Mouse (Mus musculus) midbrain, postnatal 0 days (tissue): ENCODE results near the gene Mea1. TPM values are rescaled to one million over a fixed set of nuclear protein-coding genes. Genes with fewer than 3 reads are reported as not detected.

Source experiments
- ATAC-seq: fragments of 200-750 bp; cut with Nextera tagmentation; 2 replicates; pipeline ENCODE4 v1.8.0; 2017; ENCODE audit warnings: moderate number of reproducible peaks, mild to moderate bottlenecking, moderate TSS enrichment, moderate library complexity; ENCODE audit not compliant: low FRiP score
- DNase-seq: peaks from one replicate; pipeline ENCODE4 v3.0.0-alpha.2; 2015; ENCODE audit warnings: low spot score
- H3K27ac ChIP-seq: fragments of 300-500 bp; sonication (generic); 2 replicates; pipeline ENCODE4 v1.5.1; 2014; ENCODE audit warnings: low read depth, mild to moderate bottlenecking, low read length, mixed read lengths
- H3K27me3 ChIP-seq: fragments of 300-500 bp; sonication (generic); 2 replicates; pipeline ENCODE4 v1.6.1; 2014; ENCODE audit warnings: low read length, control low read depth, mixed read lengths; ENCODE audit not compliant: insufficient read depth
- H3K36me3 ChIP-seq: fragments of 300-500 bp; sonication (generic); 2 replicates; pipeline ENCODE4 v1.6.1; 2014; ENCODE audit warnings: low read length, control low read depth, mixed read lengths; ENCODE audit not compliant: insufficient read depth
- H3K4me1 ChIP-seq: fragments of 300-500 bp; sonication (generic); 2 replicates; pipeline ENCODE4 v1.6.1; 2014; ENCODE audit warnings: mild to moderate bottlenecking, control low read depth, antibody characterized with exemption, low read length, mixed read lengths; ENCODE audit not compliant: insufficient read depth
- H3K4me2 ChIP-seq: fragments of 300-500 bp; sonication (generic); 2 replicates; pipeline ENCODE4 v1.6.1; 2014; ENCODE audit warnings: low read depth, mild to moderate bottlenecking, low read length, mixed read lengths; ENCODE audit not compliant: poor library complexity, severe bottlenecking
- H3K4me3 ChIP-seq: fragments of 300-500 bp; sonication (generic); 2 replicates; pipeline ENCODE4 v1.5.1; 2014; ENCODE audit warnings: low read depth, mild to moderate bottlenecking, low read length, moderate library complexity
- H3K9ac ChIP-seq: fragments of 300-500 bp; sonication (generic); replicated peaks from 2 replicates; pipeline ENCODE4 v1.6.1; 2014; ENCODE audit warnings: mild to moderate bottlenecking, low read length, moderate library complexity, mixed read lengths; ENCODE audit not compliant: poor library complexity, severe bottlenecking
- H3K9me3 ChIP-seq: fragments of 300-500 bp; sonication (generic); 2 replicates; pipeline ENCODE4 v1.6.1; 2016; ENCODE audit warnings: low read length, control low read depth
- CTCF ChIP-seq: IDR thresholded peaks from 2 replicates; pipeline ENCODE4 v1.5.1; 2016; ENCODE audit warnings: antibody characterized with exemption, mild to moderate bottlenecking
- whole genome bisulfite sequencing: fragments of 180-500 bp; shearing (Covaris S2); extraction: QIAGEN DNeasy Blood & Tissue Kit; methylation state at CpG from one replicate; pipeline ENCODE4 v1.1.7; 2014; 5-methylcytosine and 5-hydroxymethylcytosine counted together
- polyA plus RNA-seq: library from polyadenylated mRNA; unstranded; fragments of >200 nt; fragmentation: Nextera tagmentation; extraction: Ambion mirVana; gene quantifications from 2 replicates; pipeline ENCODE4 v1.2.1, GENCODE M21; 2015
- total RNA-seq: library from RNA; depleted of rRNA; stranded (reverse); fragments of >200 nt; gene quantifications from 2 replicates; pipeline ENCODE4 v1.2.3, GENCODE M21; 2014

Mea1 gene
- total and polyA plus RNA-seq, 2 experiments from 2014 or later, result 171 to 314 TPM

- TF ChIP-seq CTCF, result 0 out of 2 replicates have a peak, but pooled peaks have one; percentile 1
- H3K4me2 ChIP-seq, result peak overlapping the region; percentile 91
- no peaks in the 10 kb centered on the region for H3K9me3 ChIP-seq
- H3K4me1 ChIP-seq, result peaks cover 15% of the 10 kb centered on the region; the same call in 1 of the 2 replicates
- H3K27me3 ChIP-seq, result no peaks in the 10 kb centered on the region
- peak overlapping the region; percentile 83 for H3K27ac ChIP-seq
- H3K4me3 ChIP-seq, result peak overlapping the region; percentile 91
- no peak for DNase-seq
- H3K36me3 ChIP-seq, result peaks cover 51% of the 10 kb centered on the region
- H3K9ac ChIP-seq, result peak overlapping the region; percentile 74
- 25% methylated on average over 12 of the region's 12 CpGs for WGBS
- no peak for ATAC-seq
Measured at GRCm38 (mm10) chr17:46681466-46682118, 3.0 kb downstream of the Mea1 start.

- Histone ChIP-seq H3K4me2 (no peak overlapping the region), H3K4me3 (no peak overlapping the region), H3K9me3 (no peaks in the 10 kb centered on the region), H3K36me3 (peaks cover 44% of the 10 kb centered on the region), H3K4me1 (peaks cover 15% of the 10 kb centered on the region; the same call in 1 of the 2 replicates), H3K9ac (no peak overlapping the region), H3K27ac (no peak overlapping the region), H3K27me3 (no peaks in the 10 kb centered on the region)
- 76% methylated on average over 16 of the region's 16 CpGs for WGBS
- no peak for DNase-seq
- no peak for TF ChIP-seq CTCF
- ATAC-seq, result no peak
Measured at GRCm38 (mm10) chr17:46682654-46683389, 4.2 kb downstream of the Mea1 start.

GRCm38 (mm10) chr17:46685913-46686312 lies 7.3 kb downstream of the Mea1 start:
- H3K9me3 ChIP-seq, result no peaks in the 10 kb centered on the region
- no peak overlapping the region for H3K9ac ChIP-seq
- ATAC-seq (no peak), DNase-seq (no peak)
- H3K4me2 ChIP-seq, result no peak overlapping the region
- H3K4me3 ChIP-seq, result no peak overlapping the region
- H3K27me3 ChIP-seq, result no peaks in the 10 kb centered on the region
- 97% methylated on average over 6 of the region's 6 CpGs for WGBS
- peaks cover 41% of the 10 kb centered on the region for H3K36me3 ChIP-seq
- TF ChIP-seq CTCF, result no peak
- peaks cover 4% of the 10 kb centered on the region; the same call in 1 of the 2 replicates for H3K4me1 ChIP-seq
- H3K27ac ChIP-seq, result no peak overlapping the region

GRCm38 (mm10) chr17:46690665-46691064 lies 12.1 kb downstream of the Mea1 start:
- H3K4me3 ChIP-seq, result no peak overlapping the region
- H3K27ac ChIP-seq, result no peak overlapping the region
- no peak overlapping the region for H3K4me2 ChIP-seq
- peaks cover 14% of the 10 kb centered on the region for H3K36me3 ChIP-seq
- TF ChIP-seq CTCF, result no peak
- no peaks in the 10 kb centered on the region for H3K27me3 ChIP-seq
- DNase-seq (no peak), ATAC-seq (no peak)
- H3K9ac ChIP-seq, result no peak overlapping the region
- WGBS, result 94% methylated on average over 12 of the region's 12 CpGs
- no peaks in the 10 kb centered on the region for H3K9me3 ChIP-seq
- no peaks in the 10 kb centered on the region for H3K4me1 ChIP-seq

- Histone ChIP-seq H3K4me1 (no peaks in the 10 kb centered on the region), H3K9me3 (no peaks in the 10 kb centered on the region), H3K36me3 (peaks cover 6% of the 10 kb centered on the region), H3K9ac (no peak overlapping the region), H3K27ac (no peak overlapping the region), H3K4me2 (no peak overlapping the region), H3K4me3 (no peak overlapping the region), H3K27me3 (no peaks in the 10 kb centered on the region)
- ATAC-seq, result no peak
- 0 out of 2 replicates have a peak, but pooled peaks have one; percentile 4 for TF ChIP-seq CTCF
- WGBS, result 90% methylated on average over 2 of the region's 2 CpGs
- no peak for DNase-seq
Measured at GRCm38 (mm10) chr17:46691390-46691789, 12.8 kb downstream of the Mea1 start.

GRCm38 (mm10) chr17:46694517-46695063 lies 16.0 kb downstream of the Mea1 start:
- no peak for TF ChIP-seq CTCF

More at GRCm38 (mm10) chr17:46694517-46695063, 16.0 kb downstream of the Mea1 start:
- no peak for DNase-seq
- Histone ChIP-seq H3K9ac (no peak overlapping the region), H3K27ac (no peak overlapping the region), H3K36me3 (peaks cover 14% of the 10 kb centered on the region), H3K9me3 (no peaks in the 10 kb centered on the region), H3K27me3 (no peaks in the 10 kb centered on the region), H3K4me2 (no peak overlapping the region), H3K4me1 (no peaks in the 10 kb centered on the region), H3K4me3 (no peak overlapping the region)
- 56% methylated on average over 1 of the region's 1 CpGs for WGBS
- ATAC-seq, result no peak
